Mouse (Mus musculus): ENCODE data around the gene Fbxo22. TPM values are rescaled to one million over a fixed set of nuclear protein-coding genes. Genes with fewer than 3 reads are reported as not detected.

Fbxo22 gene
- polyA plus RNA-seq, 1 experiment from 2014 or later, result 57.5 TPM

- no peak overlapping the region for H3K4me2 ChIP-seq (ENCODE audit: low read length)
- H3K4me3 ChIP-seq (ENCODE audit: low read depth, low read length), result no peak overlapping the region
- H3K27ac ChIP-seq (ENCODE audit: low read depth), result no peak overlapping the region
- DNase-seq (ENCODE audit: low spot score) (no peak), ATAC-seq (replicated peaks; ENCODE audit: low FRiP score, low TSS enrichment, low read depth) (no peak)
- no peak overlapping the region for H3K9ac ChIP-seq (ENCODE audit: low read length)
- WGBS, result 64% methylated on average over 4 of the region's 4 CpGs
- H3K4me1 ChIP-seq (replicated peaks; ENCODE audit: control insufficient read depth, insufficient read depth, low read length), result peaks cover 6% of the 10 kb centered on the region
- peaks cover 34% of the 10 kb centered on the region for H3K36me3 ChIP-seq (ENCODE audit: control insufficient read depth, insufficient read depth, low read length)
- H3K9me3 ChIP-seq (ENCODE audit: control insufficient read depth, low read length), result no peaks in the 10 kb centered on the region
- H3K27me3 ChIP-seq (replicated peaks; ENCODE audit: control insufficient read depth, insufficient read depth, low read length), result no peaks in the 10 kb centered on the region
Measured at GRCm38 (mm10) chr9:55211611-55212010, 2.9 kb downstream of the Fbxo22 start.

GRCm38 (mm10) chr9:55213396-55213795 is 4.7 kb downstream of the Fbxo22 start:
- H3K9me3 ChIP-seq (ENCODE audit: control insufficient read depth, low read length), result no peaks in the 10 kb centered on the region
- no peak overlapping the region for H3K4me2 ChIP-seq (ENCODE audit: low read length)
- H3K36me3 ChIP-seq (ENCODE audit: control insufficient read depth, insufficient read depth, low read length), result peaks cover 51% of the 10 kb centered on the region
- peaks cover 6% of the 10 kb centered on the region for H3K4me1 ChIP-seq (replicated peaks; ENCODE audit: control insufficient read depth, insufficient read depth, low read length)
- WGBS, result 77% methylated on average over 1 of the region's 1 CpGs
- H3K4me3 ChIP-seq (ENCODE audit: low read depth, low read length), result no peak overlapping the region
- no peak for ATAC-seq (replicated peaks; ENCODE audit: low FRiP score, low TSS enrichment, low read depth)
- no peak overlapping the region for H3K9ac ChIP-seq (ENCODE audit: low read length)
- no peaks in the 10 kb centered on the region for H3K27me3 ChIP-seq (replicated peaks; ENCODE audit: control insufficient read depth, insufficient read depth, low read length)
- H3K27ac ChIP-seq (ENCODE audit: low read depth), result no peak overlapping the region
- no peak for DNase-seq (ENCODE audit: low spot score)

GRCm38 (mm10) chr9:55215056-55215455 is 6.3 kb downstream of the Fbxo22 start:
- Histone ChIP-seq H3K27ac (ENCODE audit: low read depth) (no peak overlapping the region), H3K4me3 (ENCODE audit: low read depth, low read length) (no peak overlapping the region), H3K36me3 (ENCODE audit: control insufficient read depth, insufficient read depth, low read length) (peaks cover 67% of the 10 kb centered on the region), H3K4me1 (replicated peaks; ENCODE audit: control insufficient read depth, insufficient read depth, low read length) (no peaks in the 10 kb centered on the region), H3K4me2 (ENCODE audit: low read length) (no peak overlapping the region), H3K27me3 (replicated peaks; ENCODE audit: control insufficient read depth, insufficient read depth, low read length) (no peaks in the 10 kb centered on the region), H3K9ac (ENCODE audit: low read length) (no peak overlapping the region), H3K9me3 (ENCODE audit: control insufficient read depth, low read length) (no peaks in the 10 kb centered on the region)
- no peak for ATAC-seq (replicated peaks; ENCODE audit: low FRiP score, low TSS enrichment, low read depth)
- DNase-seq (ENCODE audit: low spot score), result no peak
- 88% methylated on average over 3 of the region's 3 CpGs for WGBS

GRCm38 (mm10) chr9:55215648-55216047 is 6.9 kb downstream of the Fbxo22 start:
- H3K9me3 ChIP-seq (ENCODE audit: control insufficient read depth, low read length), result no peaks in the 10 kb centered on the region
- H3K27ac ChIP-seq (ENCODE audit: low read depth), result no peak overlapping the region
- WGBS, result 91% methylated on average over 3 of the region's 3 CpGs
- H3K27me3 ChIP-seq (replicated peaks; ENCODE audit: control insufficient read depth, insufficient read depth, low read length), result no peaks in the 10 kb centered on the region
- ATAC-seq (replicated peaks; ENCODE audit: low FRiP score, low TSS enrichment, low read depth), result no peak
- DNase-seq (ENCODE audit: low spot score), result no peak
- no peaks in the 10 kb centered on the region for H3K4me1 ChIP-seq (replicated peaks; ENCODE audit: control insufficient read depth, insufficient read depth, low read length)
- H3K4me3 ChIP-seq (ENCODE audit: low read depth, low read length), result no peak overlapping the region
- H3K9ac ChIP-seq (ENCODE audit: low read length), result no peak overlapping the region
- peaks cover 73% of the 10 kb centered on the region for H3K36me3 ChIP-seq (ENCODE audit: control insufficient read depth, insufficient read depth, low read length)
- no peak overlapping the region for H3K4me2 ChIP-seq (ENCODE audit: low read length)

GRCm38 (mm10) chr9:55216078-55216477 is 7.4 kb downstream of the Fbxo22 start:
- no peak overlapping the region for H3K4me3 ChIP-seq (ENCODE audit: low read depth, low read length)
- no peak overlapping the region for H3K27ac ChIP-seq (ENCODE audit: low read depth)
- no peak for DNase-seq (ENCODE audit: low spot score)
- H3K4me1 ChIP-seq (replicated peaks; ENCODE audit: control insufficient read depth, insufficient read depth, low read length), result no peaks in the 10 kb centered on the region
- WGBS, result 73% methylated on average over 2 of the region's 2 CpGs
- H3K9me3 ChIP-seq (ENCODE audit: control insufficient read depth, low read length), result no peaks in the 10 kb centered on the region
- no peak overlapping the region for H3K4me2 ChIP-seq (ENCODE audit: low read length)
- H3K27me3 ChIP-seq (replicated peaks; ENCODE audit: control insufficient read depth, insufficient read depth, low read length), result no peaks in the 10 kb centered on the region
- H3K9ac ChIP-seq (ENCODE audit: low read length), result no peak overlapping the region
- no peak for ATAC-seq (replicated peaks; ENCODE audit: low FRiP score, low TSS enrichment, low read depth)
- H3K36me3 ChIP-seq (ENCODE audit: control insufficient read depth, insufficient read depth, low read length), result peaks cover 78% of the 10 kb centered on the region

- Histone ChIP-seq H3K4me1 (replicated peaks; ENCODE audit: control insufficient read depth, insufficient read depth, low read length) (no peaks in the 10 kb centered on the region), H3K4me3 (ENCODE audit: low read depth, low read length) (no peak overlapping the region), H3K4me2 (ENCODE audit: low read length) (no peak overlapping the region), H3K9ac (ENCODE audit: low read length) (no peak overlapping the region), H3K27ac (ENCODE audit: low read depth) (no peak overlapping the region), H3K27me3 (replicated peaks; ENCODE audit: control insufficient read depth, insufficient read depth, low read length) (no peaks in the 10 kb centered on the region), H3K9me3 (ENCODE audit: control insufficient read depth, low read length) (no peaks in the 10 kb centered on the region), H3K36me3 (ENCODE audit: control insufficient read depth, insufficient read depth, low read length) (peaks cover 87% of the 10 kb centered on the region)
- ATAC-seq (replicated peaks; ENCODE audit: low FRiP score, low TSS enrichment, low read depth), result no peak
- WGBS, result 93% methylated on average over 3 of the region's 3 CpGs
- DNase-seq (ENCODE audit: low spot score), result no peak
Measured at GRCm38 (mm10) chr9:55217381-55217780, 8.7 kb downstream of the Fbxo22 start.

GRCm38 (mm10) chr9:55225165-55225737 is 16.5 kb downstream of the Fbxo22 start:
- ATAC-seq (replicated peaks; ENCODE audit: low FRiP score, low TSS enrichment, low read depth), result no peak
- Histone ChIP-seq H3K4me3 (ENCODE audit: low read depth, low read length) (no peak overlapping the region), H3K9ac (ENCODE audit: low read length) (no peak overlapping the region), H3K4me2 (ENCODE audit: low read length) (no peak overlapping the region), H3K4me1 (replicated peaks; ENCODE audit: control insufficient read depth, insufficient read depth, low read length) (no peaks in the 10 kb centered on the region), H3K27ac (ENCODE audit: low read depth) (no peak overlapping the region), H3K9me3 (ENCODE audit: control insufficient read depth, low read length) (no peaks in the 10 kb centered on the region), H3K27me3 (replicated peaks; ENCODE audit: control insufficient read depth, insufficient read depth, low read length) (no peaks in the 10 kb centered on the region), H3K36me3 (ENCODE audit: control insufficient read depth, insufficient read depth, low read length) (peaks cover 48% of the 10 kb centered on the region)
- 88% methylated on average over 7 of the region's 7 CpGs for WGBS
- no peak for DNase-seq (ENCODE audit: low spot score)

GRCm38 (mm10) chr9:55226251-55226650 is 17.5 kb downstream of the Fbxo22 start:
- no peak overlapping the region for H3K27ac ChIP-seq (ENCODE audit: low read depth)
- ATAC-seq (replicated peaks; ENCODE audit: low FRiP score, low TSS enrichment, low read depth), result no peak
- H3K27me3 ChIP-seq (replicated peaks; ENCODE audit: control insufficient read depth, insufficient read depth, low read length), result no peaks in the 10 kb centered on the region
- H3K4me3 ChIP-seq (ENCODE audit: low read depth, low read length), result no peak overlapping the region
- H3K9ac ChIP-seq (ENCODE audit: low read length), result no peak overlapping the region
- 91% methylated on average over 3 of the region's 3 CpGs for WGBS
- H3K4me2 ChIP-seq (ENCODE audit: low read length), result no peak overlapping the region
- no peak for DNase-seq (ENCODE audit: low spot score)
- no peaks in the 10 kb centered on the region for H3K9me3 ChIP-seq (ENCODE audit: control insufficient read depth, low read length)
- H3K36me3 ChIP-seq (ENCODE audit: control insufficient read depth, insufficient read depth, low read length), result peaks cover 38% of the 10 kb centered on the region
- H3K4me1 ChIP-seq (replicated peaks; ENCODE audit: control insufficient read depth, insufficient read depth, low read length), result no peaks in the 10 kb centered on the region

GRCm38 (mm10) chr9:55228149-55228548 is 19.4 kb downstream of the Fbxo22 start:
- ATAC-seq (replicated peaks; ENCODE audit: low FRiP score, low TSS enrichment, low read depth), result no peak
- Histone ChIP-seq H3K9me3 (ENCODE audit: control insufficient read depth, low read length) (no peaks in the 10 kb centered on the region), H3K27me3 (replicated peaks; ENCODE audit: control insufficient read depth, insufficient read depth, low read length) (no peaks in the 10 kb centered on the region), H3K4me3 (ENCODE audit: low read depth, low read length) (no peak overlapping the region), H3K9ac (ENCODE audit: low read length) (no peak overlapping the region), H3K27ac (ENCODE audit: low read depth) (no peak overlapping the region), H3K4me1 (replicated peaks; ENCODE audit: control insufficient read depth, insufficient read depth, low read length) (no peaks in the 10 kb centered on the region), H3K4me2 (ENCODE audit: low read length) (no peak overlapping the region), H3K36me3 (ENCODE audit: control insufficient read depth, insufficient read depth, low read length) (peaks cover 19% of the 10 kb centered on the region)
- no peak for DNase-seq (ENCODE audit: low spot score)
- WGBS, result 87% methylated on average over 4 of the region's 4 CpGs
